Mouse (Mus musculus) hematopoietic stem cell, adult 5-6 weeks (primary cell): ENCODE data around the gene Trappc6a. TPM values are rescaled to one million over a fixed set of nuclear protein-coding genes. Genes with fewer than 3 reads are reported as not detected.

Experiments
- ATAC-seq, 2 experiments: fragments of 125-278 bp in 1 of 2; replicated peaks in 1 of 2; 2 replicates each; pipeline ENCODE4 v1.8.0; 2016 to 2017; ENCODE audit warnings: inconsistent platforms in 2 of 2, mild to moderate bottlenecking in 2 of 2, moderate number of reproducible peaks in 2 of 2, low read depth in 1 of 2, moderate TSS enrichment in 1 of 2; ENCODE audit not compliant: low FRiP score in 2 of 2, poor library complexity in 2 of 2, severe bottlenecking in 2 of 2, insufficient read depth in 1 of 2, low TSS enrichment in 1 of 2
- total RNA-seq: library from RNA; stranded (forward); fragments of 172-1452, 232-1000 nt; gene quantifications from 2 replicates; pipeline ENCODE4 v1.2.3, GENCODE M21; 2017

Gene Trappc6a
- total RNA-seq, 1 experiment from 2014 or later, result 24.2 TPM

DNA sequence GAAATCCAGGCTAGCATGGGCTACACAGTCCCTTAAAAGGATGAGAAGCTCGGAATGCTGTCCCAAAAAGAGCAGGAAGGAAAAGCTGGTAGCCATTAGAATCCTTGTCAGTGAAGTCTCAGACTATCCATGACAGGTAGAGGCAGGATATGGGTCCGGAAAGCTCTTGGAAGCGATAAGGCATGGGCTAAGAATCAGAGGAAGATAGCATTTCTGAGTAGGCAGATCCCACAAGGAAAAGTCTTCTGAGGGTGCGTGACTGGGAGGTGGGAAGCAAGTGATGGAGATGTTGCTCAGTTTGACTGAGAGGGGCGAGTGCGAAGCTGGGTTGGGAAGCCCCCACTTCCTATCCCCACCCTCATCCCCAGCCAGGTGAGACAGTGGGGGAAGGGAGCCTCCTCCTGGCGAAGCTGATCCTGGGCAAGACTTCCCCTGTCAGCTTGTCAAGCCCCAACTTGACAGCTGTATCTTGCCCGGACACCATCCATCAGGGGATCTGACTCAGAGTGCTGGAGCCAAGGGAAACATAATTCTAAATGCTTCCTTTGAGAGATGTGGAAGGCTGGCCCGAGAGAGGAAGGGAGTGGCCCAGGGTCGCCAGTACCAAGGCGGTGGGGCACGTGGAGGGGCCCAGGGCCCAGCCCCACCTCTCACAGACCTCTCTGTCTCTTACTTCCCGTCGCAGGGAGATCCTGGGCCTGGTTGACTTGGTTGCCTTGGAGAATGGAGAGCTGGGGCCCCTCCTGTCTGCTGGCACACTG lies 30.4 kb upstream of the Trappc6a start:
- no peak for ATAC-seq

DNA sequence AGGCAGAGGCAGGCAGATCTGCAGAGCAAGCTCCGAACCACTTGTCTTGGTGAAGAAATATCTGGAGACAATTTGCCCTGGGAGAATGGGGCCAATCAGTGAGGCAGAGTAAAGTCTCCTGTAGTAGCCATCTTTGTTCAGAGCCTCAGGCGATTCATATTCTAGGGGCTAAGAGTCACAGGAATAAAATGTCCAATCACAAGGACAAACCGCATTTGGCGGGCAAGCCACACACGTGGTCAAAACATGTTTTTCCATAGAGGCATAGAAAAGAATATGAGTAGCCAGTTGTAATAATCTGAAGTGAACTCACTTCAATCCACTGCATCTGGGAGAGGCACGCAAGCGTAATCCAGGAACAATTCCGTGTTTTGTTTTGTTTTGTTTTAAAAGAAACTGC lies 24.9 kb upstream of the Trappc6a start:
- no peak for ATAC-seq

DNA sequence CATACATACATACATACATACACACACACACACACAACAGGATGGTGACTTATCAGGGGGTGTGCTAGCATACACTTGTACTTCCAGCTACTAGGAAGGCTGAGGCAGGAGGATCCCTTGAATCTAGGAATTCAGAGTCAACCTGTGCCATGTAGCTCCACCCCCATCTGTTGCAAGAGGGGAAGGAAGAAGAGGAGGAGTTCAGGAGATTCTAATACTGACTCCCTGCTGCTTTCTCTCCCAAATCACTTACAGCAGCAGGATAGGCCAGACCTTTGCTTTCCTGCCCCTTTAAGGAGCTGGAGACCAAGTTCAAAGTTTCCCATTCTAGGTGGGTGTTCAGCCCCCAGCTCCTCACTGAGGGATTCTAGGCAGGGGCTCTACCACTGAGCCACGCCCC lies 22.7 kb upstream of the Trappc6a start:
- ATAC-seq, result no peak

DNA sequence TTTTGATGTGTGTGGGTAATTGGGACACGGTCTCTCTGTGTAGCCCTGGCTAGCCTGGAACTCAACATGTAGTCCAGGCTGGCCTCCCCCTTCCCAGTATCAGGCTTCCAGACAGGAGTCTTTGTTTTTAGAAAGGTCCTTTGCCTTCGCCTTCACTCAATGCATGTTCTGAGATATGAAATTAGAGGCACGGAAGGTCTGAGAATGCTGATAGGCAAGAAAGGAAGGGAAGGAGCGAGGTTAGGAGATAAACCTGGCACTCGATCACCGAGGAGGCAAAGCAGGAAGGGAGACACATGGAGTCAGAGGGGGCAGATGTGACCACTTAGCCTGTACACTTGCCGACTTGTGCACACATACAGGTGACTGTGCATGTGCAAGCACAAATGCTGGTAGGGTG lies 21.6 kb upstream of the Trappc6a start:
- ATAC-seq, result no peak

DNA sequence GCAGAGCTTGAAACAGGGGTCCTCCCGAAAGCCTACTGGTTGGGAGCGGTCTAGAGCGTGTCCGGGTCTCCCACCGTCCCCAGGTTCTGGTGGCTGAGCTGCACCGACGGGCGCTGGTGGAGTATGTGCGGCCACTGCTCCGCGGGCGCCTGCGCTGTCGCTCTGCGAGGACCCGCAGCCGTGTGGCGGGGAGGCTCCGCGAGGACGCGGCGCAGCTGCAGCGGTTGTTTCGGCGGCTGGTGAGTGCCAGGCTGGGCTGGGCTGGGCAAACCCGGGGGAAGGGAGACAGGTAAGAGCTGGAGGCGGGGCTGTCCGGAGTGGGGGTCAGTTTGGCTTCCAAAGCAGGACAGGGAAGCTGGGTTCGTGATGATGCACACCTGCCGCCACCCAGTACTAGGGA lies 18.7 kb upstream of the Trappc6a start:
- ATAC-seq, result no peak

DNA sequence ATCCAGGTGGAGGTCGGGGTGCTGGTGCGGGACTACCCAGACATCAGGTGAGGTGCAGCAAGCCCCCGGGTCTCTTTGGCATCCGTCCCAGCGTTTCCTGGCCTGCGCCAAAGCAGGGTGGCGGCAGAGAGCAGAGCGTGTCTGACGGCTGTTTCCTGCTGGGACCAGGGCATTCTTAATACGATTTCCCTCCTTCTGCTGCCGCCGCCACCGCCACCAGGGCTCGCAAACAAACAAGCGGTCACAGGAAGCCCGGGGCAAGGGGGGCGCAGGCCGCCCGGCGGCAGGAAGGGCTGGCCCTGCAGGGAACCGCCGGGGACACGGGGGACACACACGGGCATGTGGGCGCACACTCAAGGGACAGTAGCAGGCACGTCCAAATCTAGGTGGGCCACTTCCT lies 16.5 kb upstream of the Trappc6a start:
- peak; percentile 77 to 86 for ATAC-seq

DNA sequence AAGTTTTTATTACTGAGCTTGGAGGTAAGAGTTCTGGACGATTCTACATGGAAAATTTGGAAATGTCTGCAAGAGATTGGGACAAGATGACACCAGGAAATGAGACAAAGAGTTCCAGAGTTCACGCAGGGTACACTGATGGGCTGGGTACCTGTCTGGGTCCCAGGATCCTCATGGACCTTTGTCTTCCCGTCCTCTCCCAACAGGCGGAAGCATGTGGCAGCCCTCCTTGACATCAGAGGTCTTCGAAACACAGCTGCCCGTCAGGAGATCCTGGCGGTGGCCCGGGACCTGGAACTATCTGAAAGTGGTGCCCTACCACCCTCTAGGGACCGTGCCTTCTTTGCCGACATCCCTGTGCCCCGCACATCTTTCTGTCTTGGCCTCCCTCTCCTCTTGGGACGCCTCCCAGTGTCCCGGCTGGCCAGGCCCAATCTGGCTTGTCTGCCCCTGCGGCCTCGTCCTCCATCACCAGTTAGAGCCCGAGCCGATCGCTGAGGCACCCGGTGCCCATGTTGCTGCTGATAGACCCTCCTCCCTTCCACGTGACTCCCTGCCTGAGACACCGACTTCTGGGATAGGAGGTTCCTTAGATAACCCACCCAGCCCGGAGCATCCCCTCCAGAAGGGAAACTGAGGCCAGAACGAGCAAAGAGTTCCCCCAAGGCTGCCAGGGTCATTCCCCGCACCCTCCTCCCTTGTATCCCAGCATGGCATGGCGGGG lies 13.3 kb upstream of the Trappc6a start:
- ATAC-seq, result no peak

DNA sequence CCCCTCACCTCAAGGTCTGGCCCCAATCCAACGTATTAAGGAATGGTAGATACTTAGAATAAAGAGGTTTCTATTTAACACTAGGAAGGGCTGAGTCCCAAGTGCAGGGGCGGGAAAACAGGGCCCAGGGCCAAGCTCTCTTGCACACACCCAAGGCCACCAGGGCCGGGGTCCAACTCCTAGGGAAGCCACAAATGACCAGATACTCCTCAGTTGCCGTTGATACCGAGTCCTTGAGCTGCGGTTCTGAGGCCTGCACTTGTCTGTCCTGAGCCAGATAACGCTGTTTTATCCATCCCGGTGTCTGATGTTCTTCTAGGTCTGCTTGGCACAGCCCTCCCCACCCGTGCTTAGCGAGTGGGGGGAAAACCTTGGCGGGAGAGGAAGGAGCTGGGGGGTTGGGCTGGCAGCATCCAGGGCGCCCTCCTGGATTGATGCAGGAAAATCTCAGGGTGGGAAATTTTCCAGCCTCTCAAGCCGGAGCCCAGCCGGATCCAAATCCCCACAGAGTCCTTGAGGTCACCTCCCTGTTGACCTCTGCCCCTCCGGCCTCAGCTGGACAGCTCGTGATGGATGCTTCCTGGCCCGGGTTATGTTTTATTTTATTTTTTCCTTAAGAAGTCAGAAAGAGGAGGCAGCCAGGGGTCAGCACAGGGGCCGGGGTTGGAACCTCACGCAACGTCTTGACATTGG lies 12.5 kb upstream of the Trappc6a start:
- ATAC-seq, result no peak

DNA sequence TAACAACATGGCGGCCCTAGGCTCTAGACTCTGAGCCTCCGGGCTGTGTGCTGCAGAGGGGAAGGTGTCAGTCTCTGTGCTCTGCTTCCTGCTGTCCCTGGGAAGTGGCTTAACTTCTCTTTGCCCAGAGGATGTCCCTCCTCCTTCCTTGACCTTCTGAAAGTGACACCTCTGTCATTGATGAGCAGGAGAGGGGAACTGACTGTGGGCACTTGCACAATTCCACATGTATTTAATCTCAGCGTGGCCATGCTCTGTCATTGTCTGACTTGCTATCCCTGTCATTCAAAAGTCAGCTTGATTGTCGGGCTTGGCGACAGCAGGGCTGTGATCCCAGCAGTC lies 12.0 kb upstream of the Trappc6a start:
- no peak; a peak in 1 of 4 replicates for ATAC-seq

DNA sequence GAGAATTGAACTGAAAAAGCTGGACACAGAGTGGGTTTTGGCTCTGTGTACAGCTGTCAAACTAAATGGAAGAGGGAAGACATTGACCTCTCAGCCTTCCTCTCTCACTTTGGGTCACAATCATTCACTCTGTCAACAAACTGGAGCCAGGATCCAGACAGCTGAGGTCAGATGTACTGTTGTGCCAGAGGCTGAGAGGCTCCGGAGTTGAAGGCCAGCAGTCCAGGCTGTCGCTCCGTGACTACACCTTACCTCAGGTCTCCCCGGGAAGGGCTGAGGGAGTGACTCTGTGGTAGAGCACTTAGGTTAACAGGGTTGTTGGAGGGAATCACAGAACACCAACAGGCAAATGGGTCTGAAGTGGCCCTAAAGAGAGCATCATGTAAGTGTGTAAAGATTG lies 9.9 kb upstream of the Trappc6a start:
- ATAC-seq, result no peak

DNA sequence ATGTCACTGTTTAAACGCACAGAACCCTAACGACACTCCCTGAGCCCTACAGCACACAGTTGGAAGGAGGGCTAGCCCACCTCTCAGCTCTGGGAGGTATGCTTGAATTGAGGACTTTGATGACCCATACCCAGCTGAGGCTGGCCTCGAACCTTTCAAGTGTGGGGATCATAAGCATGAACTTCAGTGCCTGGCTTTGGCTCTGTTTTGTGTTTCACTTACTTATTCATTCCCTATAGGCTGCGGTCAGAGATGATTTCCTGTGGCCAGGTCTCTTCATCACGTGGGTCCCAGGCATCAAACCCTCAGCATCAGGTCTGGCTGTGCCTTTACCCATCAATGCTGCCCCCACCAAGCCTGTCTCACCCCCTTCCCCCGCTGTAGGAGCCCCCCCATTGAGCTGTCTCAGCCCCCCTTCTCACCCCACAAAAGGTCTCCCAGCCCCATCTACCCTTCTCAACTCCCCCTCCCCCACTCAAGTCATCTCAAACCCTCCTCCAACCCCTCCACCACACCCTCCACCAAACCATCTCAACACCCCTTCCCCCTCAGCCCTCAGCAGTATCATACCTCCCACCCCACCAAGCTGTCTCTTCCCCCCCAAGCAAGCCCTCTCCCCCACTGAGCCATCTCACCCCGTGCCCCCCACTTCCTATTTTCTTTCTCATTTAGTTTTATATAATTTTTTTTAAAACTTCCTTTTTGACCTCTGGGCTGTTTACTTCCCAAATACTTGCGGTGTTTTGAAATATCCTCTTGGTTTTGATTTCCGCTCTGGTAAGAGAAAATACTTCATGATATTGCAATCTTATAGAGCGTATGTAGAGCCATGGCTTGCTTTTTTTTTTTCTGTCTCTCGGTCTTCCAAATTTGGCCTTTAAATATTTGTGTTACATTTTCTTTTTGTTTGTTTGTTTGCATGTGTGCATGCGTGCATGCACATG lies 7.5 kb upstream of the Trappc6a start:
- peak; percentile 47 to 54 for ATAC-seq

DNA sequence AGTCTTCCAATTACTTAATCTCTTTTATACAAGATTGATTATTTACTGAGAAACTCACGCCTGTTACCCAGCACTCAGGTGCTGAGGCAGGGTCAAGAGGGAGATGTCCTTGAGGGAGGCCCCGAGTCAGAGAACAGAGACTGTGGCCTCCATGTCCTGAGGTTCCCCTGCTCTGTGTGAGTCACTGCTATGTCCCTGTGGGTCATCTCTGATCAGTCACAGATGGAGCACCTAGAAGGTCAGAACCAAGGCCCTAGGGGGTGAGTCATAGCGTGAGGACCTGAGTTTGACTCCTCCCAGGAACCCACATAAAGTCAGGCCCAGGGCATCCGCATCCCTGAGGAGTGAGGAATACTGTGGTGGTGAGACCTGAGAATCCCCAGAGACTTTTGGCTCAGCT lies 6.5 kb upstream of the Trappc6a start:
- no peak for ATAC-seq

DNA sequence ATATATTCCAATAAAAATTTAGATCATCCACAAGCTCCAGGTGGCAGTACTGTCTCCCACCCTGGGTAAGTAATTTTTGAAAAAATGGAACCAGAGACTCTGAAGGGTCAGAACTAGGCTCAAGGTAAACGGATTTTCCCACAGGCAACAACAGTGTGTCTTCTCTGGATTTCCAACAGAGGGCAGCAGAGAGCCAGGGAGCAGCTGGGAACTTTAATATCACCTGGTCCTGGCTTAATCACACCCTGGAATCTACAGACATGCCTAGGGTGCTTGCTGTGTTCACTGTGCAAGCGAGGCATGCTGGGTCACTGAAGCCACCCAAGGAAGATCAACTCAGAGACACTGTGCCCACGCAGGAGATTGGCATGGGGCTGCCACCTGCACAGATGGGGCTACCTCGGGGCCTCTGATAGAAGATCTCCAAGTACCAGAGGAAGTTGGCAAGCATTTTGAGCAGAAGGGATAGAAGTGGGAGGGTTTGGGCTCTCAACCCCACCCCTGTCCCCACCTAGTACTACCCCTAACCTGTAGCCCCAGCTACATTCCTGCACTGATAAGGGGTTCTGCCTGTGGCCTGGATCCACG lies 4.6 kb upstream of the Trappc6a start:
- no peak for ATAC-seq

DNA sequence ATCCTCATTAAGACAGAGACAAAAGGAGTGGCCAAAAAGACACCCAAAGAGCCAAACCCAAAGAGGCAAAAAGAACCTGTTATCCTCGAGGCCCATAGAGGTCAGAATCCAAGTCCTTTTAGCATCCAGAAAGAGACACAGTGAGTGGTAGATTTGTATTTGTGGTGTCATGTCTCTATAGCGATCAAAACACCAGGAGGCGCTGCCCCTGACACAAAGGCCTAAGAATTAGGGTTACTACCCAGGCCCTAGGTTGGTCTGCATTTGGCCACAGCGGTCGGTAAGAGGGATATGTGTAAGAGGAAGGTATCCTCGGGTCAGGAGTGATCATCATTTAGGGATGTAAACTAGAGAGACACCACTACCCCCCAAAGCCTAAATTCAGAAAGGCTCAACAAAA lies 1.9 kb upstream of the Trappc6a start:
- no peak for ATAC-seq

DNA sequence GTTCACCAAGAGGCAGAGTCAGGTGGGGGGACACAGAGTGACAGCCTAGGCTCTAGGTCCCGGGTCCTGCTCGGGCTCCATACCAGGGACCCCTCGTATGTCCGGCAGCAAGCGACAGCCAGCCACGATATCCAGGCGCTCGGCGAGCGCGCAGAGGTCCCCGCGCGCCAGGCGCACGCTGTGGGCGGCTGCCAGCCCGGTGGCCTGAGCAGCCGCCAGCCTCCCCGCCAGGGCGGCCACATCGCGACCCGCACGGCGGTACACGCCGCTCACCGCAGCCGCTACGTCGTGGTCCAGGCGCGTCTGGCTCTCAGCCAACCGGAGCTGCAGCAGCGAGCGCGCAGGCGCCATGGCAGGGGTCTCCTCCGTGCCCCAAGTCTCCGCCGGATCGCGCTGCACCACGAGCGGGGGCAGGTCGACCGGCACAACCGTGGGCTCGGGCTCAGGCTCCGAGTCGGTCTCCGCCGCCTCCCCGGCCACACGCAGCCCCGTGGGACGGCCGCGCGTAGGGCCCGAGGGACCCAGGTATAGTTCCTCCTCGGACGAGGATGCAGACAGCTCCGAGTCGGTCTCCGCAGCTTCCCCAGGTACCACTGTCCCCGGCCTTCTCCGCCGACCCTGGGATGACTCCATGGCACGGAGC lies 1.1 kb upstream of the Trappc6a start:
- no peak for ATAC-seq

DNA sequence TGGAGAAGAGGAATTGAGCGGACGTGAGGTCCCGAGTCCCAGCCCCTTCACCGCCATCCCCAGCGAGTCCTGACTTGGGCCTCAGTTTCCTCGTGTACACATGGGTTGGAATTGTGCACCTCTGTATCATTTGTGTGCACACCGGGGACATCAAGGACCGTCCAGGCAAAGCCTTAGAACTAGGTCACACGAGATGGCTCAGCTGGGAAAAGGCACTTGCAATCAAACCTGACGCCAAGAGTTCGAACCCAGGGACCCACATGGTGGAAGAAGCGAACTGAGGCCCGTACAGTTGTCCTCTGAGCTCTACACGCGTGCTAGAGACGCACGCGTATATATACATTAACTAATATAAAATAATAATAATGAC lies 598 bp upstream of the Trappc6a start:
- no peak for ATAC-seq
